Mouse (Mus musculus): ENCODE measurements around the gene Hmx1. TPM values are rescaled to one million over a fixed set of nuclear protein-coding genes. Genes with fewer than 3 reads are reported as not detected.
A peak's percentile ranks its signal among the peaks of the same experiment; 100 is the strongest.

The Hmx1 gene
- polyA plus RNA-seq, 1 experiment from 2014 or later: not detected

GRCm38 (mm10) chr5:35434703-35435102 is 45.8 kb downstream of the Hmx1 start:
- no peak for ATAC-seq (ENCODE audit: insufficient number of reproducible peaks, low FRiP score)
- Histone ChIP-seq H3K4me3 (no peak overlapping the region), H3K27ac (ENCODE audit: poor library complexity, severe bottlenecking) (no peak overlapping the region), H3K9me3 (replicated peaks) (peaks cover 13% of the 10 kb centered on the region), H3K9ac (no peak overlapping the region), H3K4me1 (replicated peaks) (no peaks in the 10 kb centered on the region), H3K27me3 (replicated peaks) (peaks cover 34% of the 10 kb centered on the region), H3K36me3 (no peaks in the 10 kb centered on the region), H3K4me2 (no peak overlapping the region)
- 54% methylated on average over 6 of the region's 6 CpGs for WGBS

GRCm38 (mm10) chr5:35438805-35439204 is 49.9 kb downstream of the Hmx1 start:
- H3K27ac ChIP-seq (ENCODE audit: poor library complexity, severe bottlenecking): no peak overlapping the region
- no peaks in the 10 kb centered on the region for H3K36me3 ChIP-seq
- H3K4me1 ChIP-seq (replicated peaks): no peaks in the 10 kb centered on the region
- H3K4me2 ChIP-seq: no peak overlapping the region
- H3K9me3 ChIP-seq (replicated peaks): peaks cover 13% of the 10 kb centered on the region
- WGBS: 71% methylated on average over 6 of the region's 6 CpGs
- no peak overlapping the region for H3K4me3 ChIP-seq
- H3K27me3 ChIP-seq (replicated peaks): peaks cover 17% of the 10 kb centered on the region; the same call in 1 of the 2 replicates
- ATAC-seq (ENCODE audit: insufficient number of reproducible peaks, low FRiP score): no peak
- no peak overlapping the region for H3K9ac ChIP-seq

- H3K4me2 ChIP-seq: no peak overlapping the region
- no peak for ATAC-seq (ENCODE audit: insufficient number of reproducible peaks, low FRiP score)
- H3K4me3 ChIP-seq: no peak overlapping the region
- peaks cover 17% of the 10 kb centered on the region; the same call in 1 of the 2 replicates for H3K27me3 ChIP-seq (replicated peaks)
- 65% methylated on average over 8 of the region's 8 CpGs for WGBS
- no peak overlapping the region for H3K9ac ChIP-seq
- no peaks in the 10 kb centered on the region for H3K4me1 ChIP-seq (replicated peaks)
- H3K36me3 ChIP-seq: no peaks in the 10 kb centered on the region
- peaks cover 13% of the 10 kb centered on the region for H3K9me3 ChIP-seq (replicated peaks)
- H3K27ac ChIP-seq (ENCODE audit: poor library complexity, severe bottlenecking): no peak overlapping the region
Measured at GRCm38 (mm10) chr5:35440459-35440858, 51.6 kb downstream of the Hmx1 start.

GRCm38 (mm10) chr5:35441411-35441810 is 52.5 kb downstream of the Hmx1 start:
- H3K4me1 ChIP-seq (replicated peaks): no peaks in the 10 kb centered on the region
- no peak overlapping the region for H3K9ac ChIP-seq
- peaks cover 13% of the 10 kb centered on the region; the same call in 1 of the 2 replicates for H3K9me3 ChIP-seq (replicated peaks)
- no peak overlapping the region for H3K27ac ChIP-seq (ENCODE audit: poor library complexity, severe bottlenecking)
- no peak overlapping the region for H3K4me2 ChIP-seq
- 58% methylated on average over 9 of the region's 9 CpGs for WGBS
- H3K27me3 ChIP-seq (replicated peaks): peaks cover 17% of the 10 kb centered on the region; the same call in 1 of the 2 replicates
- no peaks in the 10 kb centered on the region for H3K36me3 ChIP-seq
- no peak overlapping the region for H3K4me3 ChIP-seq
- ATAC-seq (ENCODE audit: insufficient number of reproducible peaks, low FRiP score): no peak

- ATAC-seq (ENCODE audit: insufficient number of reproducible peaks, low FRiP score): no peak
- peaks cover 40% of the 10 kb centered on the region for H3K27me3 ChIP-seq (replicated peaks)
- 75% methylated on average over 8 of the region's 12 CpGs for WGBS
- H3K36me3 ChIP-seq: no peaks in the 10 kb centered on the region
- H3K4me2 ChIP-seq: no peak overlapping the region
- no peaks in the 10 kb centered on the region for H3K9me3 ChIP-seq (replicated peaks)
- H3K27ac ChIP-seq (ENCODE audit: poor library complexity, severe bottlenecking): no peak overlapping the region
- no peaks in the 10 kb centered on the region for H3K4me1 ChIP-seq (replicated peaks)
- no peak overlapping the region for H3K9ac ChIP-seq
- H3K4me3 ChIP-seq: no peak overlapping the region
Measured at GRCm38 (mm10) chr5:35444731-35445130, 55.8 kb downstream of the Hmx1 start.

- no peaks in the 10 kb centered on the region for H3K4me1 ChIP-seq (replicated peaks)
- H3K4me2 ChIP-seq: peak overlapping the region; percentile 54
- H3K27ac ChIP-seq (ENCODE audit: poor library complexity, severe bottlenecking): no peak overlapping the region
- no peaks in the 10 kb centered on the region for H3K36me3 ChIP-seq
- 21% methylated on average over 27 of the region's 27 CpGs for WGBS
- no peak for ATAC-seq (ENCODE audit: insufficient number of reproducible peaks, low FRiP score)
- H3K9me3 ChIP-seq (replicated peaks): no peaks in the 10 kb centered on the region
- H3K9ac ChIP-seq: no peak overlapping the region
- H3K4me3 ChIP-seq: peak overlapping the region; percentile 13; the same call in 1 of the 2 replicates
- H3K27me3 ChIP-seq (replicated peaks): peaks cover 53% of the 10 kb centered on the region
Measured at GRCm38 (mm10) chr5:35447656-35448443, 58.9 kb downstream of the Hmx1 start.

Other genes starting within 250 kb of the Hmx1 start
- 0.06 TPM in 2 replicates for gene Adra2c, start 110.8 kb upstream of the Hmx1 start, polyA plus RNA-seq (2016; fragmentation: Nextera tagmentation; extraction: Ambion mirVana)
- gene Cpz, start 136.6 kb downstream of the Hmx1 start, polyA plus RNA-seq (2016; fragmentation: Nextera tagmentation; extraction: Ambion mirVana): 5.8 and 6.0 TPM in 2 replicates
- gene Trmt44, start 186.0 kb downstream of the Hmx1 start, polyA plus RNA-seq (2016; fragmentation: Nextera tagmentation; extraction: Ambion mirVana): 5.1 and 5.7 TPM in 2 replicates
- gene Acox3, start 193.9 kb downstream of the Hmx1 start, polyA plus RNA-seq (2016; fragmentation: Nextera tagmentation; extraction: Ambion mirVana): 10.6 and 12.4 TPM in 2 replicates